Mouse (Mus musculus): ENCODE data around the gene Ryr1.

The Ryr1 gene

DNA sequence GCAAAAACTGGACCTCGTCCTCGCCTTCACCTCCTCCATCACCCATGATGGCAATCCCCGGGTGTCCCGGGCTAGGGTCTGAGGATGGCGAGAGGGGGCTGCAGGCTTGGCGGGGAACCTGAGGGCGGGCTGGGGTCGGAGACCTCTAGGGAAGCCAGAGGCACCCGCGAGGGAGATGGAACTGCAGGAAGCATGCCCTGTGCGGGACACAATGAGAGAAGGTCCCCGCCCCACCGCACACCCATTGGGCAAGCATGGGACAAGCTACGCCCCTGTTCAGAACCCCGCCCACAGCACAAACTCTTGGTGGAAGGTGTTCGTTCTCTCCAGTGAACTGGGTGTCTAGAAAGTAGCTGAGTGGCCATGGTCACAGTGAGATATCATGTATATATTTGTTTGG lies at the start of gene Ryr1:
Ryr1 (minus strand) TSS at position 210 of the 400 bp plus-strand sequence.
- in situ Hi-C loops (cut with MboI, MseI): loop anchor here (25.0 kb wide), 1 partner anchor 387 kb away; the partner anchor contains the start of gene Sipa1l3

DNA sequence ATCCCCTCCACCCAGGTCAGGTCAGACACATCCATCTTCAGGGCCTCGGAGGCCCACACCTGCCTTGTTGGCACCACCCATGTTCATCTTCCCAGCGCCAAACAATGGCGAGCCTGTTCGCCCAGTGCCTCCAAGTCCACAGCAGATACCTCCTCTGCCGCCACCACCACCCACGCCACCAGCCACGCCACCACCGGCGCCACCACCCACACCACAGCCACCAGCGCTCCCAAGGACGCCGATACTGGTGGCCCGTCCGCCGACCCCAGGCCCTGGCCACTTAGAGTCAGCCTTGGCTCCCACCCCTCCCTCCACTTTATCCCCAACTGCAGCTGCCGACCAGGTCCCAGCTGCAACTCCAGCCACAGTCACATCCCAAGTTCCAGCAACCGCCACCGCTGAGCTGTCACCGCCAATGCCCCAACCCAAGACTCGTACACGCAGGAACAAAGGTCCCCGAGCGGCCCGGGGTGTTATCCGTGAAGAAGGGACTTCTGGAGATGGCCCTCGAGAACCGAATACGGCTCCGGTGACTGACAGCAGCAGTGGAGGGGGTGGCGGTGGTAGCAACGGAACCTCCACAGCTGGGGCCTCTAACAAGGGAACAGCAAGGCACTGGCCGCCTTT lies 47.5 kb upstream of the Ryr1 start:
- in situ Hi-C loops (cut with MboI, MseI): no loop called here

DNA sequence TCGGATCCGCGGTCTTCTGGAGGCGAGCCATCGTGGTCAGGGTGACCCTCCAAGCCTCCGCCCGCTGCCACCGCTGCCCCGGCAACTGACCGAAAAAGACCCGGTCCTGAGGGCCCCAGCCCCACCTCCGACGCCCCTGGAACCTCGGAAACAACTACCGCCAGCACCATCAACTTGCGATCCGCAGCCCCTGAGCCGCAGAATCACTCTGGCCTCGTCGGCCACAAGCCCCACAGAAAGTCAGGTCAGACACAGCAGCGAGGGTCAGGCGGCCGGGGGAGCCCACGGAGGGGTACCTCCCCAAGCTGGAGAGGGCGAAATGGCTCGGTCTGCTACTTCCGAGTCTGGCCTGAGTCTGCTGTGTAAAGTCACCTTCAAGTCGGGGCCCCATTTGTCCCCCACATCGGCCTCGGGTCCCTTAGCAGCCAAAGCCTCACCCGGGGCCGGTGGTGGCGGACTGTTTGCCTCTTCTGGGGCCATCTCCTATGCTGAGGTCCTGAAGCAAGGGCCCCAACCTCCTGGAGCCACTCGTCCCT lies 46.7 kb upstream of the Ryr1 start:
- in situ Hi-C loops (cut with MboI, MseI): no loop called here

DNA sequence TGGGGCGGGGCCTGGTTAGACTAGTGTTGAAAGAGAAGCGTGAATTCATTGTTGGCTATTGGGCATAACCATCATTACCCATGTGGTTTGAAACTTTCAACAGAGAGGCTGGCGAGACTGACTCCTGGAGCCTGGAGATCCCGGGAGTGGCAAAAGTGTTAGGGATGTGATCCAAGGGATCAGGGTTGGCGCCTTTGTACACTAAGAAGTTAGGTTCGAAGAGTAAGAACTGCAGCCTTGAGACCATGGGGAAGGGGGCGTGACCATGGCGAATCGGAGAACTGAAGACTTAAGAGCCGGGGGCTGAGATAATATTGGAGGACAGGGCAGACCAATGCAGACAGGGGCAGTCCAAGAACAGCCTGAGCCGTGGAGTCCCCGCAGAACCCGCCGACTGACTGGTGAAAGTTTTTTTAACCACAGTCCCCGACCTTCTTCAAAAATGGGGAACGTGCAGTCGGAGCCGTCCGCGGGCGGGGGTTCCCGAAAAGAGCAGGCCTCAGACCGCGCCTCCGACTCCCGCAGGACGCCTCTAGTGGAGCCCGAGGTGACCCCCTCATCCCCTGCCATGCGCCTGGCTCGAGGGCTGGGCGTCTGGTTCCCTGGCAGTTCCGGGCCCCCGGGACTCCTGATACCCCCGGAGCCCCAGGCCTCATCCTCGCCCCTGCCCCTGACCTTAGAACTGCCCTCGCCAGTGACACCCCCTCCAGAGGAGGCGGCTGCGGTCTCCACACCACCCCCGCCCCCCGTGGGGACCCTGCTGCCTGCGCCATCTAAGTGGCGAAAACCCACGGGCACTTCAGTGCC lies 46.0 kb upstream of the Ryr1 start:
- in situ Hi-C loops (cut with MboI, MseI): no loop called here

DNA sequence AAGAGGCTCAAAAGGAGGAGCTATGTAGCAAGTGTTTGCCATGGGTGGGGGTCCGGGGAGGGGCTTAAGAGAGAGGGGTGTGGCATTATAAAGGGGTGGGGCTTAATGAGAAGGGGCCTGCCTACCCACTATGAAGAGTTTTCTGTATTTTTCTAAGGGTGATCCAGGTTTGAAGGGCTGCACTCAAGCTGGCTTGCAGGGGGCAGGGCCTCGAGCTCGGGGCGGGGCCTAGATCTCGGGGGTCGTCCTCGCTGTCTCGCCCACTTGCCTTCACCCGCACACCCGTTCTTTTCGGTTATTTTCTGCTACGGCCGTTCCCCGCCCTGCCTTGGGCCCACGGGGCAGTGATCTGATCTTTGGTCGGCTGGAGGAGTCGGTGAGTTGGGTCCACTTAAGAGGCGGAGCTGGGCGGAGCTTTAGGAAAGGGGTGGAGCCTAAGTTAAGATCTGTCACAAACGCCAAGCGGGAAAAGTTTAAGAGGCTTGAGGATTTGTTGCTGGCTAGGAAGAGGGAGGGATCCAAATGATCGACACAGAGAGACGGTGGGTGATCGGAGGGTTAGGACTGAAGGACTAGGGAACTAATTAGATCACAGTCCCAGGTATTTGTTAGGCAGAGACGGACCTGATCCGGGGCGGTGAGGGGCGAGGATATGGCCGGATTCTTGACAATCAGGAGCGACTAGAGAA lies 45.2 kb upstream of the Ryr1 start, which contains the start of the genes Ggn and Spred3:
Ggn (plus strand) TSS at position 145 of the 689 bp plus-strand sequence.
Spred3 (minus strand) TSS at position 346 of the 689 bp plus-strand sequence.
- in situ Hi-C loops (cut with MboI, MseI): no loop called here

DNA sequence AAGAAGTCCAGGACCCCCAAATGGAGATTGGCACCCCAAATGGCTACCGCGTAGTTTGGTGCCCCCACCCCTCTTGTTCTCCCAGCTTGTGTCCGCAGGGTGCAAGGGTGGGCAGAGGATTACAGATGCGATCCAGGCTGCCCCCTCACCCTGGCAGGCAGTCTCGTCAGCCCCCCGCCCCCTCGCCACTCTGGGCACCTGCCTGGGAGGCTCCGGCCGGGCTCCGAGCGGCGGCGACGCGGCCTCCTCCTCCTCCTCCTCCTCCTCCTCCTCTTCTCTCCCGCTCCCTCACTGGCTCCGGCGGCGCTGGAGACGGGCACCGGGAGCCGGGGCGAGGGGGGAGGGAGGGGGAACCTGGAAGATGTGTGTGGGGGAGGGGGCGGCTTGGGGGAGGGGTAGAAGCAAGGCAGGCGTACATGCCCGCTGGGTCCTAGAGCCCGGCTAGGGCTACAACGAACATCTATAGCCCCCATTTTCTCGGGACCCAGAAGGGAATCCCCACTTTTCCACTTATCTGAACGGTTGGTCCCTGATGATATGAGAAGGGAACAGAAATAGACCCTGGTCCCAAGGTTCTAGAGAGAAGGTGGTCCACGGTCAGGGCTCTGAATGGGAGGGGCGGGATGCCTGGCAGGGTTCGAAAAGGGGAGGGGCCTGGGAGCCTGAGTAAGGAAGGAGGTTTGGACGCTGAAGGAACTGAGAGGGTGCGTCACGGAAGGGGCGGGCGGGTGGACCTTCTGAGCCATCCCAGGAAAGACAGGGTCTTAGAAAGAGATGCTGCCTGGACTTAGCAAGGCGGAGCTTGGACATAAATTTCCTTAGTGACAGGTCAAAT lies 44.5 kb upstream of the Ryr1 start:
- in situ Hi-C loops (cut with MboI, MseI): no loop called here

DNA sequence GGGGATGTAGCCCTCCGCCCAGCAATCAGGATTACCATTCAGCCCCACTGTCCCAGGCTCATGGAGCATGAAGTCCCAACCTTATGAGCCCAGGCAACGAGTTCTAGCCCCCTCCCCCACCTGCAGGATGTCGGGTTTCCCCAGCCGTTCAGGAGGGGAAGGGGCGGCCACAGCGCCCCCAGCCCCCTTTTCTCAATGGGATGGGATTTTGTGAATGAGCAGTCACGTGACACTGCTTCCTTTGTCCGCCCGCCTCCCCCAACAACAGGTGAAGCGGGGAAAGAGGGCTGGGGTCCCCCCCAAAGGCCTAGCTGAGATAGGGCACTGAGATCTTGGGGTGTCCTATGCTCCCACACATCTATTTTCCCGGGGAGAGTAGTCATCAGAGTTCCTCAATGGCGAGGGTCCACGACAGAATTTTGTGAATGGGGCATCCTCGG lies 43.8 kb upstream of the Ryr1 start:
- in situ Hi-C loops (cut with MboI, MseI): no loop called here

DNA sequence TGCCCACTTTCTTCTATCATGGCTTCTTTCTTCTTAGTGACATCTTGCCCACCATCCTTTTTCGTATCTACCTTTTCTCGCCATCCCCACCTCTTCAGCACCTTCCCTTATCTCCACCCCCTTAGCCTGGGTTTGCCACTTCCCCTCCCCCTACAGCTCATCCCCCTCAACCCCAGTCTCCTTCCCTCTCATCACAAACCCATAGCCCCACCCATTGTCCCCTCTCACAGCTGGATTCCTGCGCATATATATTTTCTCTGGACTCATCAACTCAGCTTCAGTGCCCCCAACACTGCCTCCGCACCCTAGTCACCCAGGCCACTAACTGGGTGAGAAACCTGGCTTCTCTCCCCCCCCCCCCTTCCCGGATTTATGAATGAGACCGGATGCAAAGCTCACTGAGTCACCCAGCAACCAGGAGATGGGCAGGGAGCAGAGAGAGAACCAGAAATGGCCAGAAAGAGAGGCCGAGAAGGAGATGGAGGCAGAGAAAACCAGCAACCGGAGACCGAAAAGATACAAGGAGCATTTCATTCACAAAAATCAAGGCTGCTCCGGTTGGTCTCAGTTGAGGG lies 43.2 kb upstream of the Ryr1 start:
- in situ Hi-C loops (cut with MboI, MseI): no loop called here

DNA sequence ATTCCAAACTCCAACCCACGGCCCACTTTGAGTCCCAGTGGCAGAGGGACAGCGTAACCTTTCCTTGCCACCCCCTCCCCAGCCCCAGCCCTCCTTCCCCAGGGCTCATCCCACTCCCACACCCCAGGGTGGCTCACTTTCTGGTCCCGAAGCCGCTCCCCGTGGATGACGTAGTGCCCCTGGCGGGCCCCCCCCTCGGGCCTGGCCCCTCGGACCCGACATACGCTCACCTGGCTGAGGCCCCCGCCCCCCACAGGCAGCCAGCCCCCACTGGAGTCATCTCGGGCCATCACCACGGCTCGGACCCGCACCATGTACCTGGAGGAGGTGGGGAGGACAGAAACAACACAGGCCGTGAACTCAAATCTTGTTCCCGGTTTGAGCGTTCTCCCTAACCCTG lies 42.7 kb upstream of the Ryr1 start:
- in situ Hi-C loops (cut with MboI, MseI): no loop called here

DNA sequence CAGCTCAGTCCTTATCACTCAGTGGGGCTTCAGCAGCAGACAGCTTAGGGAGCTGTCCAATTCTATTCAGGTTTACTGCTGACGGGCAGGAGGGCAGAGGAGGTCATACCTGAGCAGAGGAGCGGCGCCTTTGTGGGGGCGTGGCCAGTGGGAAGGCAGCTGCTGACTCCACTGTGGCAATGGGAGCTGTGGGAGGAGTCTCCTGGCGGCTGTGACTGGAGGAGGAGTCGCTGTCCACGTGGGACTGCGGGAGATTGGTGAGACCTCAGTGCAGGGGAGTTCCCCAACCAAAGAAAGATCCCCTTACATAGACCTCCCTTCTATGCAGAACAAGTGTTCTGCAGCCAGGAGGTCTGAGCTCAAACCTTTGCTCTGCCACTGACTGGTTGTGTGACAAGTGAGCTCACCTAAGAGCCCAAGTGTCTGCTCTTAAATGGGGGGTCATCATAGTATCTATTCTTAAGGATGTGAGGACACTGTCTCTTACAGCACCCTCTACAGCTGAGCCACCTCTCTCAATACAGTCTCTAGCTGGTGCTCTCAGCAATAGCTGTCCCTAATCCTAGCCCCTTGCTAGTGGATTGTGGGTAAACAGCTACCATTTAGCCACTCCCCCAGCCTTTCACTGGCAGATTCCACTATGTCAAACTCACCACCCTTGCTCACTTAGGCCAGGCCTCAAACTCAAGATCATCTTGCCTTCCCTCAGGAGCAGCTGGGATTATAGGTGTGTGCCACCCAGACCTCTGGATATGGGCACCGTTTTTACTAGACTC lies 38.0 kb upstream of the Ryr1 start:
- in situ Hi-C loops (cut with MboI, MseI): no loop called here

DNA sequence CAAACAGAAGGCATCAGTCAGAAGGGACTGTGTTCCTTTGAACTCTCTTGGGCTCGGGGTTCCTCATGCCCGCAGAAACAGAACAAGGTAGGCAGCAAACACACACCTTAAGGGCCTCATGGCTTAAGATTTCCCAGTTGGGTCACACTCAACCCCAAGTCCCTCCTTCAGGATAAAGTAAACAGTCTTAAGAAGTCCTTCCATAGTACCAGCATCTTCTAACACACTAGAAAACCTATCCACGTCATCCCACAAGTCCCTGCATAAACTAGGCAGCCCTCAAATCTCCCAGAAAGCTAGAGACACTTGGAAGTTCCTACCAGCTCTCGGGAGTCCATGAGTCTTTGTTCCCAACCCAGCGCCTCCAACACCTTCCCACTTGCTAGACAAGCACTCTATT lies 37.3 kb upstream of the Ryr1 start:
- in situ Hi-C loops (cut with MboI, MseI): no loop called here

DNA sequence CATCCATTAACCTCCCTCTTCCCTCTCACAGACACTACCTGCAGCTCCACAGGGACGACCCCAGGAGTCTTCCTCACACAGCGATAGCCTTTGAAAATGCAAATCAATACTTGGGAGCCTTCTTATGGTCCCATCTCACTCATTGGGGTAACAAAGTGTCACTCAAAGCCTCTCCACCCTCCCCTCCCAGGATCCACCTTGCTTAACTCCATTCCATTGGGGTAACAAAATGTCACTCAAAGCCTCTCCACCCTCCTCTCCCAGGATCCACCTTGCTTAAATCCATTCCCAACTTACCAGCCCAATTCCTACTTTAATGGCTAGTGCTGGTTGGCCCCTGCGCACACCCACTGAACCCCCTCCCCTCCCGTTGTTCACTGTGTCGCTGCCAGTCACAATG lies 33.3 kb upstream of the Ryr1 start:
- in situ Hi-C loops (cut with MboI, MseI): no loop called here

DNA sequence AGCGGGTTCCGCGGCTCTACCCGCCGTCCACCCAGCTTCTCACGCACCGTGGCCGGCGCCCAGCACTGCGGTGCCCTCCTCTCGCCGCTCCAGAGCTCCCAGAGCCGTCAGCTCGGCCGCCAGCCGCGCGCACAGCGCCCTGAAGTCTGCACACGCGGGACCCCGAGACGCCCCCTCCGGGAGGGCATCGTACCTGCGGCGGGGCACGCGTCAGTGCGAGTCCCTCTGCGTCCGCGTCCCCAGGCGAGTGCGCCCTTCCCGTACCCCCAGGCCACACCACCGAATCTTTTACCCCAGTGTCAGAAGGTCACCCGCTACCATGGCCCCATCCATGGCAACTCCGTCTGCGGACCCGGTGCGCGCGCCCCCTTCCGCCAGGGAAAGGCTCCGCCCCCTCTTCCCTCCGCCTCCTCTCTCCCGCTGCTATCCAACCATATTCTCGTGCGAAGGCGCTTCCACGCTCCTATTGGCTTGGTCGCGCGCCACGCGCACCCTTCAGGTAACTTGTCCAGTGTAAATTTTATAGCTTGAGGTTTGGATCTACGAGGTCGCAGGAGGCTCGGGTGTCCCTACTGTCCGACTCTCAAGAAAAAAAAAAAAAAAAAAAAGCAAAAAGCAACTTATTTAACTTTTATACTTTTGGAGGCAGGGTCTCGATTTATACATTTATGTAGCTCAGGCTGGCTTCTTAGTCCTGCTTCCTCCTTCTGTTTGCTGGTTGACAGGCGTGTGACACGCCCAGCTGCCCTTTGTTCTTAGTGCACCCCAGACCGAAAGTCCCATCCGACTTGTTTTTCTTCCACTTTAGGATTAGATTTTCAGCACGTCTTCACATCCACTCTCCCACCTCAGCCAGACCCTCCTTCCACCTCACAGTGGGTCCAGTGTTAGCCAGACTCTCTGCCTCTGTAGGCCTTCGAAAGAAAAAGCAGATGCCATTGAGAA lies 31.1 kb upstream of the Ryr1 start, which contains the start of gene Fam98c:
Fam98c (minus strand) TSS at position 397 of the 945 bp plus-strand sequence.
- in situ Hi-C loops (cut with MboI, MseI): no loop called here

DNA sequence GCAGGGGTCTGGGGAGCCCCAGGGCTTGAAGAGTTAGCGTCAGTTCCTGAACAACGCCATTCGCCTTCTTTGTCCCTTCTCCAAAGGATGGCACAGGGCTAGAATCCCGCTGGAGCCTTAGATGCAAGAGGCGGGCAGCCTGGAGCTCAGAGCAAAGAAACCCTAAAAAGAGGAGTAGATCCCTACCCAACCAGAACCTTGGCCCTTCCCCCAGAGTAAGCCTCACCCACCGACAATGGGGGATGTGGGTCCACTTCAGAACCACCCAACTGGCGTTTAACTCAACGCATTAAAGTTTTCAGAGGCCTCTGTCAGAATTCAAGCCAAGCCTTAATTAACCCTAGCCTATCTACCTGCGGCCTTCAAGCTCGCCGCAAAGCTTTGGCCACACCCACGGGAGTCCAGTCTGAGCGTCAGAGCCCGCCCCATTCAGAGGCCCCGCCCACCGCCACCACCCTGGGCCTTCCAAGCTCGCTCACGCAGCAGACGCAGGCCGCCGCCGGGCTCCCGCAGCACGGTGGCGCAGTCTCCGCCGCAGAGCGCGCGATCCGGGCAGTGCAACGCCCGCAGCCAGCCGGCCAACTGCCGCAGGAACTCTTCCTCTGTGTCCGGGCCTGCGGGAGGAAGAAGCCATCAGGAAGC lies 30.3 kb upstream of the Ryr1 start:
- in situ Hi-C loops (cut with MboI, MseI): no loop called here

DNA sequence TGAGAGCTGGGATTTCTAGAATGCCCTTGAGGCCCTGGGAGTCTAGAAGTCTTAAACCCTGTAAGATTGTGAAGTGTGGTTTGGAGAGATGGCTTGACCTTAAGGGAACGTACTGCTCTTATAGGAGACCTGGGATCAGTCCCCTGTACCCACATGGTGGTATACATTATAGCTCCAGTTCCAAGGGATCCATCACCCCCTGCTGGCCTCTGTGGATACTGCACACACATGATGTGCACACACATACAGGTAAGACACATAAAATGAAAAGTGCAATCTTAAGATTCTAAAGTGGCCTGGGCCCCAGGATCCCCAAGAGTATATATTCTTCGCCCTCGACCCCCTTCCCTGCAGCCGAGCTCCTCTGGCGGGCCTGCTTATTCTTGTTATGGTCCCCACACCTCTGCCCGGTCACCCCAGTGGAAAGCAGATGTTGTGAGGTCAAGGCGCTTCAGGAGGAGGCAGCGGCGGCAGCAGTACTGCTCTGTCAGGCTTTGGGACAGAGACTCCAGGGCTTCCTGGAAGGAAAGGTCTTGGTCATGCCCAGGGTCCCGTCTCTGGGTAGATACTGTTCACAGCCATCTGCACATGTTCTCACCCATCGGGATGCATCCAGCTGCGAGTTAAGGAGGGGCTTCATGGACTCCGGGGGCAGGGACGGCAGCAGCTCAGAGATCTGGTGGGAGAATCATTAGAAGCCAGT lies 29.2 kb upstream of the Ryr1 start:
- in situ Hi-C loops (cut with MboI, MseI): no loop called here

DNA sequence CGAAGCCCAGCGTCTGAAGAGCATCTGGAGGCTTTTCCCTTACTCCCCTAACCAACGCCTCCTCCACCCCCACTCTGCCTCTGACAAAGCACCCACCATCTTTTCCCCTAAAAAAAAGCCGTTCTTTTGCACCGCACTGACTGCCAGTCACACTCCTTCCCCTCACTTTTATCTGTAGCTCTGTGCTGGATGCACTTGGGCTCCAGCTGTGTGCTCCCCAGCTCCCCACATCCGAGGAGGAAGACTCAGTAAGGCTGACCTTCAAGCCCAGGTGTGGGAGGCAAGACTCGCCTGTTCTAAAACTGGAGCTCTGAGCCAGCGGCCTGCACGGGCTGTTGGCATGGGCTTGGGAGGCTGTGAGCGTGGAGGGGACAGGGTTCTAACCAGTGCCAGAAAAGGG lies 26.5 kb upstream of the Ryr1 start:
- in situ Hi-C loops (cut with MboI, MseI): no loop called here

DNA sequence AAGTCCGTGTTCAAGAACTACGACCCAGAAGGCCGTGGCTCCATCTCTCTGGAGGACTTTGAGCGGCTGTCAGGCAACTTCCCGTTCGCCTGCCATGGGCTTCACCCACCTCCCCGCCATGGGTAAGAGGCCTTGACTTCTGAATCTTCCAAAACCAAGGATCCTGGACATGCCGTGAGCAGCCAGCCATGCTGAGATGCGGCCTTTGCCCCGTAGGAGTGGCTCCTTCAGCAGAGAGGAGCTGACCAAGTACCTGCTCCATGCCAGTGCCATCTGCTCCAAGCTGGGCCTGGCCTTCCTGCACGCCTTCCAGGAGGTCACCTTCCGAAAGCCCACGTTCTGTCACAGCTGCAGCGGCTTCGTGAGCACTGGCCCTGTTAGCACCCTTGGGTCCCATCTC lies 23.8 kb upstream of the Ryr1 start:
- in situ Hi-C loops (cut with MboI, MseI): no loop called here

Data from regulatory T cell (primary cell).